Mouse (Mus musculus): ENCODE data around the gene Map7. TPM values are rescaled to one million over a fixed set of nuclear protein-coding genes. Genes with fewer than 3 reads are reported as not detected.

The Map7 gene
- total RNA-seq, 1 experiment: 35.2 TPM

DNA sequence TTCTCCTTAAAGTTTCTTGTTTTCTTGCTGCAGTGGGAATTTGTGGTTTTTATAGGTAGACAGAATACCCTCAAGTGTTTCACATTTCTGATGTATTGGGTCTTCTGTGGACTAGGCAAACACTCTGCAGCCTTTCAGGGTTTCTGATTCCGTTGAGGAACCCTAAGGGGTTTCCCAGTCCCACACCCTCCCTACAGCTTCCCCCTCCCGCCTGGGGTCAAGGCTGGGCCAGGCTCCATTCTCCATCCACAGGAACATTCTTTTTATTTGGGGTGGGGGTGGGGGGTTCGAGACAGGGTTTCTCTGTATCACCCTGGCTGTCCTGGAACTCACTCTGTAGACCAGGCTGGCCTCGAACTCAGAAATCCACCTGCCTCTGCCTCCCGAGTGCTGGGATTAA lies 150.8 kb downstream of the Map7 start:
- no peak overlapping the region for H3K4me3 ChIP-seq (ENCODE audit: insufficient read depth in 1 of 2, low read depth in 1 of 2, low read length in 2 of 2, poor library complexity in 1 of 2, severe bottlenecking in 1 of 2)
- in situ Hi-C loops (cut with MboI; ENCODE audit: low sequenced_read_pairs in 2 of 2, unreplicated experiment in 2 of 2): no loop called here
- H3K4me1 ChIP-seq (ENCODE audit: control insufficient read depth in 2 of 2, insufficient read depth in 2 of 2, low read length in 2 of 2, poor library complexity in 1 of 2): peaks cover 7 to 15% of the 10 kb centered on the region in 2 experiments
- no peaks in the 10 kb centered on the region for H3K9me3 ChIP-seq (ENCODE audit: control insufficient read depth, insufficient read depth, low read depth, low read length)
- H3K27ac ChIP-seq (ENCODE audit: insufficient read depth, low read depth, low read length, poor library complexity, severe bottlenecking): no peak overlapping the region; the same call in 1 of the 2 replicates
- no peak for TF ChIP-seq HCFC1 (IDR thresholded peaks at IDR 0.05; ENCODE audit: borderline replicate concordance, insufficient read depth, low read length)
- TF ChIP-seq CHD2 (IDR thresholded peaks at IDR 0.05; ENCODE audit: low read depth, low read length): no peak
- TF ChIP-seq MAFK (IDR thresholded peaks at IDR 0.05; ENCODE audit: insufficient read depth, low read depth, low read length): no peak
- TF ChIP-seq ZC3H11A (IDR thresholded peaks at IDR 0.05; ENCODE audit: borderline replicate concordance, low read depth, low read length): no peak
- no peak for TF ChIP-seq ZNF384 (IDR thresholded peaks at IDR 0.05; ENCODE audit: low read depth, low read length)
- H3K9ac ChIP-seq (ENCODE audit: insufficient read depth, low read depth, low read length, poor library complexity, severe bottlenecking): no peak overlapping the region; the same call in 1 of the 2 replicates
- H3K36me3 ChIP-seq (ENCODE audit: control insufficient read depth, insufficient read depth, low read length, poor library complexity, severe bottlenecking): no peaks in the 10 kb centered on the region
- no peak for DNase-seq (ENCODE audit: low read depth, low spot score)

DNA sequence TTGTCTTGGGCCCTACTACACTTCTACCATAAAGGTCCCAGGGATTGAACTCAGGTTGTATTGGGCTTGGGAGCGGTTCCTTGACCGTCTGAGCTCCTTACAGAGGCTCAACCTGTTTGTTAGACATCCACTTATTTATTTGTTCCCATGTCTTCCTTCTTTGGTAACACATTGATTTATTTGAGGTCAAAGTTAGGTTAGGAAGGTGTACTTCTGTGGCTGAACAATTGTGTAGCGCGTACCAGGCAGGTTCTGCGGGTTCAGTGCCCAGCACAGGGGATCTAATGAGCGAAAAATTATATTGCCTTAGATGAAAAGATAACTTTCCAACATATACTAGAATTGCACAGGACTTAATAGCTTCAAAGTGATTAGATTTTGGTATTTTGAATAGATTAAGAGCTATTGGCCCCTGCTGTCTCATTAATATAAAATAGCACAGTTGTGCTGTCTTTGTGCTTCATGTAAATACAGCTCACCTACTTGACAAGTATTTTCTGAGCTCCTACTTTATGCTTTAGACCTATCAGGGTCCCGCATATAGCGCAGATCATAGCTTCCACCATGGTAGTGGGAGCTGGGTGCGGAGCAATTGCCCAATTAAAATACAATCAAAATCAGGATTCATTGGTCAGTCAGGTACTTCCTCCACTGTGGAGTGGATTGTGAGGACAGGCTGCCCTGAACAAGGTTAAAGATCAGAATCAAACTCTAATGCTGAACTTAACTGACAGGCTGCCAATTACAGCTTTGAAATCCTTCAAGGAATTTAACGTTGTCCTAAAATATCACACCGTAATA lies 162.9 kb downstream of the Map7 start:
- Histone ChIP-seq H3K4me3 (ENCODE audit: insufficient read depth in 1 of 2, low read depth in 1 of 2, low read length in 2 of 2, poor library complexity in 1 of 2, severe bottlenecking in 1 of 2) (peak overlapping the region; percentile 89 to 92), H3K9ac (ENCODE audit: insufficient read depth, low read depth, low read length, poor library complexity, severe bottlenecking) (peak overlapping the region; percentile 98), H3K36me3 (ENCODE audit: control insufficient read depth, insufficient read depth, low read length, poor library complexity, severe bottlenecking) (no peaks in the 10 kb centered on the region), H3K9me3 (ENCODE audit: control insufficient read depth, insufficient read depth, low read depth, low read length) (no peaks in the 10 kb centered on the region), H3K4me1 (ENCODE audit: control insufficient read depth in 2 of 2, insufficient read depth in 2 of 2, low read length in 2 of 2, poor library complexity in 1 of 2) (peaks cover 0 to 2% of the 10 kb centered on the region in 2 experiments; a peak in 1 of 4 replicates), H3K27ac (ENCODE audit: insufficient read depth, low read depth, low read length, poor library complexity, severe bottlenecking) (peak overlapping the region; percentile 98; the same call in 1 of the 2 replicates)
- in situ Hi-C loops (cut with MboI; ENCODE audit: low sequenced_read_pairs in 2 of 2, unreplicated experiment in 2 of 2): no loop called here
- DNase-seq (ENCODE audit: low read depth, low spot score): no peak
- TF ChIP-seq CHD2 (IDR thresholded peaks at IDR 0.05; ENCODE audit: low read depth, low read length): no peak
- TF ChIP-seq ZNF384 (IDR thresholded peaks at IDR 0.05; ENCODE audit: low read depth, low read length): no peak
- no peak for TF ChIP-seq HCFC1 (IDR thresholded peaks at IDR 0.05; ENCODE audit: borderline replicate concordance, insufficient read depth, low read length)
- no peak for TF ChIP-seq ZC3H11A (IDR thresholded peaks at IDR 0.05; ENCODE audit: borderline replicate concordance, low read depth, low read length)
- no peak for TF ChIP-seq MAFK (IDR thresholded peaks at IDR 0.05; ENCODE audit: insufficient read depth, low read depth, low read length)

DNA sequence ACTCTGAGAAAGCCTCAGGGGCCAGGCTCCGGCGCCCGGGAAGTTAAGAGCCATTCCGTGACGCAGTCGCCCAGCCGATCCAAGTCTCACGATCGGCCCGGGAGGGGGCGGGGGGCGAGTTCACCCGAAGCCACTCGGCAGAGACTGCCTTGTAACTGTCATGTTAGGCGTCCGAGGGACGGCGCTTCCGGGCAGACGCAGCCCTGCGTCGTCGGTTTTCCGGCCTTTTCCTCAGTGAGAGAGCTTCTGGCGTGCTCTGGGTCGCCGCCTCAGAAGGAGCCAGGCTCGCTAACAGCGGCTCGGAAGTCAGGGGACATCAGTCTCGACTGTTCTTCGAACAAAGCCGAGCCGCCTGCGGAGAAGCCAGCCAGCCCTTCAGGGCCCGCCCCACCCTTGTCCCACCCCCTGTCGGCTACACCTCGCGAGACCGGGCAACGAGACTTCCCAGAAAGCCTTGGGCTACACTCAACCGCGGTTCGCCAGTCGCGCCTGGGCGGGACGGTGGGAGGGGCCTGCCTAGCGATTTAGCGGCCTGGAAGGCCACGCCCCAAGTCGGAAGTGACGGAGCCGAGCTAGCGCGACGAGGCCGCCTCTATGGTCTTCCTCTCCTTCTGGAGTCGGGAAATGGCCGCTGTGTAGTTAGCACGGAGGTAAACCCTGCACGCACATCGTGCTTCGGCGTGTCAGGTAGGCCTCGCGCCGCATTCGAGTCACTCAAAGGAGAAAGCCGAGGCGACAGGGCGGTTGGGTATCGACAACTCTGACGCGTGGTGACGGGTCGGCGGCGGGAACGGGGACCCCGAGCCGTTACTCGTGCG lies 163.9 kb downstream of the Map7 start, which contains the start of gene Bclaf1:
Bclaf1 (plus strand) TSS at position 552 of the 818 bp plus-strand sequence.
- TF ChIP-seq ZC3H11A (IDR thresholded peaks at IDR 0.05; ENCODE audit: borderline replicate concordance, low read depth, low read length): no peak
- no peak for TF ChIP-seq MAFK (IDR thresholded peaks at IDR 0.05; ENCODE audit: insufficient read depth, low read depth, low read length)
- TF ChIP-seq CHD2 (IDR thresholded peaks at IDR 0.05; ENCODE audit: low read depth, low read length): peak; percentile 94
- peak; percentile 35; the same call in 1 of the 2 replicates for TF ChIP-seq HCFC1 (IDR thresholded peaks at IDR 0.05; ENCODE audit: borderline replicate concordance, insufficient read depth, low read length)
- no peak for TF ChIP-seq ZNF384 (IDR thresholded peaks at IDR 0.05; ENCODE audit: low read depth, low read length)
- no peaks in the 10 kb centered on the region for H3K9me3 ChIP-seq (ENCODE audit: control insufficient read depth, insufficient read depth, low read depth, low read length)
- peak within 1 kb of the TSS; percentile 100 for H3K9ac ChIP-seq (ENCODE audit: insufficient read depth, low read depth, low read length, poor library complexity, severe bottlenecking)
- peak within 1 kb of the TSS; percentile 99 for H3K27ac ChIP-seq (ENCODE audit: insufficient read depth, low read depth, low read length, poor library complexity, severe bottlenecking)
- peak; percentile 98 for DNase-seq (ENCODE audit: low read depth, low spot score)
- in situ Hi-C loops (cut with MboI; ENCODE audit: low sequenced_read_pairs in 2 of 2, unreplicated experiment in 2 of 2): no loop called here
- no peaks in the 10 kb centered on the region for H3K36me3 ChIP-seq (ENCODE audit: control insufficient read depth, insufficient read depth, low read length, poor library complexity, severe bottlenecking)
- H3K4me3 ChIP-seq (ENCODE audit: insufficient read depth in 1 of 2, low read depth in 1 of 2, low read length in 2 of 2, poor library complexity in 1 of 2, severe bottlenecking in 1 of 2): peak within 1 kb of the TSS; percentile 94 to 99
- H3K4me1 ChIP-seq (ENCODE audit: control insufficient read depth in 2 of 2, insufficient read depth in 2 of 2, low read length in 2 of 2, poor library complexity in 1 of 2): peaks cover 1 to 5% of the 10 kb centered on the region in 2 experiments; a peak in 3 of 4 replicates

DNA sequence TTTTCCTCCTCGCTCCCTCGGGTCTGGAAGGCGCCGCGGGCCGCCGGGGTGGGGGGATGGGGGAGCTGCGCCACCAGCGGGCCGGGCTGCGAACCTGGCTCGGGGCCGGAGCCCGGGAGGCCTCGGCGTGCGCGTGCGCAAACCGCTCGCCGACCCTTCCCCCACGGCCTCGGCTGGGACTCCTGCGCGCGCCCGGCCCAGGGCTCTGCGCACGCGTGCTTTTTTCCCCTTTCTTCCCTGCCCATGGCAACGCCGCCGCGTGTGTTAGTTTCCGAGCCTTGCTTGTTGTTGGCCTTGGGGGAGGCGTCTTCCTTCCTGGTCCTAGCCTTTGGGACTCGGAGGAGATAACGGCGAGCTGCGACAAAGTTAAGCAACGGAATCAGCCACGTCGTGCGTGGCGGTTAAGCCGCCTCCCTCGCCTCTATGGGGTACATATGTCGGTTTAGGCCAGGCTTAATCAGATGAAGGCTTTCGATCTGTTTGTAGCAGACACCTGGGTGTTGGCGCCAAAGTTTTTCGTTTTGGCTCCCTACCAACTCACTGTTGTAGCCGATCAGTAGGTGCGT lies 164.5 kb downstream of the Map7 start:
- Histone ChIP-seq H3K27ac (ENCODE audit: insufficient read depth, low read depth, low read length, poor library complexity, severe bottlenecking) (peak overlapping the region; percentile 99), H3K9me3 (ENCODE audit: control insufficient read depth, insufficient read depth, low read depth, low read length) (no peaks in the 10 kb centered on the region), H3K36me3 (ENCODE audit: control insufficient read depth, insufficient read depth, low read length, poor library complexity, severe bottlenecking) (peaks cover 3% of the 10 kb centered on the region; the same call in 1 of the 2 replicates), H3K9ac (ENCODE audit: insufficient read depth, low read depth, low read length, poor library complexity, severe bottlenecking) (peak overlapping the region; percentile 100), H3K4me1 (ENCODE audit: control insufficient read depth in 2 of 2, insufficient read depth in 2 of 2, low read length in 2 of 2, poor library complexity in 1 of 2) (peaks cover 4 to 6% of the 10 kb centered on the region in 2 experiments; a peak in 3 of 4 replicates), H3K4me3 (ENCODE audit: insufficient read depth in 1 of 2, low read depth in 1 of 2, low read length in 2 of 2, poor library complexity in 1 of 2, severe bottlenecking in 1 of 2) (peak overlapping the region; percentile 94 to 99)
- DNase-seq (ENCODE audit: low read depth, low spot score): peak; percentile 78
- in situ Hi-C loops (cut with MboI; ENCODE audit: low sequenced_read_pairs in 2 of 2, unreplicated experiment in 2 of 2): no loop called here
- TF ChIP-seq ZC3H11A (IDR thresholded peaks at IDR 0.05; ENCODE audit: borderline replicate concordance, low read depth, low read length) (no peak), HCFC1 (IDR thresholded peaks at IDR 0.05; ENCODE audit: borderline replicate concordance, insufficient read depth, low read length) (no peak), CHD2 (IDR thresholded peaks at IDR 0.05; ENCODE audit: low read depth, low read length) (no peak)

Data from ES-E14 (cell line).